Mouse (Mus musculus) stomach, embryonic 16.5 days (tissue): ENCODE results near the gene Uba2. TPM values are rescaled to one million over a fixed set of nuclear protein-coding genes. Genes with fewer than 3 reads are reported as not detected.
A peak's percentile ranks its signal among the peaks of the same experiment; 100 is the strongest.
"Not testable (repeated sequence)": the region's sequence is repeated elsewhere in the genome, so short reads cannot be mapped to it uniquely, and the experiment has no call there.

Experiments
- ATAC-seq: fragments of 200-750 bp; cut with Nextera tagmentation; 2 replicates; pipeline ENCODE4 v1.8.0; 2017; ENCODE audit warnings: moderate number of reproducible peaks, moderate TSS enrichment; ENCODE audit not compliant: insufficient read depth, low FRiP score
- H3K27ac ChIP-seq: fragments of 300-500 bp; sonication (generic); 2 replicates; pipeline ENCODE4 v1.5.1; 2014; ENCODE audit warnings: low read length
- H3K27me3 ChIP-seq: fragments of 300-500 bp; sonication (generic); 2 replicates; pipeline ENCODE4 v1.6.1; 2014; ENCODE audit warnings: low read length, control low read depth, mixed read lengths; ENCODE audit not compliant: control insufficient read depth, insufficient read depth
- H3K36me3 ChIP-seq: fragments of 300-500 bp; sonication (generic); 2 replicates; pipeline ENCODE4 v1.6.1; 2014; ENCODE audit warnings: low read length; ENCODE audit not compliant: control insufficient read depth, insufficient read depth
- H3K4me1 ChIP-seq: fragments of 300-500 bp; sonication (generic); 2 replicates; pipeline ENCODE4 v1.6.1; 2014; ENCODE audit warnings: low read length, control low read depth, mixed read lengths; ENCODE audit not compliant: control insufficient read depth, insufficient read depth
- H3K4me2 ChIP-seq: fragments of 300-500 bp; sonication (generic); 2 replicates; pipeline ENCODE4 v1.6.1; 2014; ENCODE audit warnings: low read depth, low read length, mixed read lengths
- H3K4me3 ChIP-seq: fragments of 300-500 bp; sonication (generic); replicated peaks from 2 replicates; pipeline ENCODE4 v1.5.1; 2014; ENCODE audit warnings: mild to moderate bottlenecking, low read length
- H3K9ac ChIP-seq: fragments of 300-500 bp; sonication (generic); 2 replicates; pipeline ENCODE4 v1.6.1; 2014; ENCODE audit warnings: low read length
- H3K9me3 ChIP-seq: fragments of 300-500 bp; sonication (generic); replicated peaks from 2 replicates; pipeline ENCODE4 v1.6.1; 2016; ENCODE audit warnings: low read length, control low read depth; ENCODE audit not compliant: control insufficient read depth
- WGBS: fragments of 180-500 bp; shearing (Covaris S2); extraction: QIAGEN DNeasy Blood & Tissue Kit; methylation state at CpG from one replicate; pipeline ENCODE4 v1.1.7; 2014; 5-methylcytosine and 5-hydroxymethylcytosine counted together
- polyA plus RNA-seq: library from polyadenylated mRNA; unstranded; fragments of >200 nt; fragmentation: Nextera tagmentation; extraction: Ambion mirVana; gene quantifications from 2 replicates; pipeline ENCODE4 v1.2.1, GENCODE M21; 2015

The Uba2 gene
- polyA plus RNA-seq, 1 experiment from 2014 or later: 165 TPM

- ATAC-seq: no peak
- no peaks in the 10 kb centered on the region for H3K27me3 ChIP-seq
- no peak overlapping the region for H3K4me3 ChIP-seq
- no peak overlapping the region for H3K27ac ChIP-seq
- 0 out of 2 replicates have a peak, but pooled peaks cover under 1% of the 10 kb centered on the region for H3K4me1 ChIP-seq
- H3K9ac ChIP-seq: no peak overlapping the region
- 98% methylated on average over 2 of the region's 2 CpGs for WGBS
- H3K9me3 ChIP-seq: no peaks in the 10 kb centered on the region
- no peak overlapping the region for H3K4me2 ChIP-seq
- peaks cover 36% of the 10 kb centered on the region for H3K36me3 ChIP-seq
Measured at GRCm38 (mm10) chr7:34200829-34201228, 31.4 kb upstream of the Uba2 start.

DNA sequence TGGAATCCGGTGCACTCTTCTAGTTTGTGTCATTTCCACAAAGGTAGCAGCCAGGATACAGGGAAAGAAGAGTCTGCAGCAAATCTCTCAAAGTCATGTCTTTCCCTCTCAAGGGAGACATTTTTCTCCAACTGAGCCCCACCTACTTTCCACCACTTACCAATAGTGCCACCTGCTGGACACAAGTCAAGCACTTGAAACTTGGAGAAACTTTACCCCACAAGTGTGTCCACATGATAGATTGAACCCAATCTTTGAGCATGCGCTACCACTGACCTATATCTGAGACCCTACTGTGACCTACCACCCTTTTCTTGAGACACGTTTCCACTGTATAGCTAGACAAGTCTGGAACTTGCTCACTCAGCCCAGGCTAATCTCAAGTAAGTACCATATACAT lies 28.9 kb upstream of the Uba2 start:
- Histone ChIP-seq H3K4me2 (no peak overlapping the region), H3K27ac (no peak overlapping the region), H3K4me1 (peaks cover 2% of the 10 kb centered on the region; the same call in 1 of the 2 replicates), H3K4me3 (no peak overlapping the region), H3K27me3 (no peaks in the 10 kb centered on the region), H3K9ac (no peak overlapping the region), H3K36me3 (peaks cover 24% of the 10 kb centered on the region), H3K9me3 (no peaks in the 10 kb centered on the region)
- no peak for ATAC-seq
- WGBS: 42% methylated on average over 3 of the region's 3 CpGs

DNA sequence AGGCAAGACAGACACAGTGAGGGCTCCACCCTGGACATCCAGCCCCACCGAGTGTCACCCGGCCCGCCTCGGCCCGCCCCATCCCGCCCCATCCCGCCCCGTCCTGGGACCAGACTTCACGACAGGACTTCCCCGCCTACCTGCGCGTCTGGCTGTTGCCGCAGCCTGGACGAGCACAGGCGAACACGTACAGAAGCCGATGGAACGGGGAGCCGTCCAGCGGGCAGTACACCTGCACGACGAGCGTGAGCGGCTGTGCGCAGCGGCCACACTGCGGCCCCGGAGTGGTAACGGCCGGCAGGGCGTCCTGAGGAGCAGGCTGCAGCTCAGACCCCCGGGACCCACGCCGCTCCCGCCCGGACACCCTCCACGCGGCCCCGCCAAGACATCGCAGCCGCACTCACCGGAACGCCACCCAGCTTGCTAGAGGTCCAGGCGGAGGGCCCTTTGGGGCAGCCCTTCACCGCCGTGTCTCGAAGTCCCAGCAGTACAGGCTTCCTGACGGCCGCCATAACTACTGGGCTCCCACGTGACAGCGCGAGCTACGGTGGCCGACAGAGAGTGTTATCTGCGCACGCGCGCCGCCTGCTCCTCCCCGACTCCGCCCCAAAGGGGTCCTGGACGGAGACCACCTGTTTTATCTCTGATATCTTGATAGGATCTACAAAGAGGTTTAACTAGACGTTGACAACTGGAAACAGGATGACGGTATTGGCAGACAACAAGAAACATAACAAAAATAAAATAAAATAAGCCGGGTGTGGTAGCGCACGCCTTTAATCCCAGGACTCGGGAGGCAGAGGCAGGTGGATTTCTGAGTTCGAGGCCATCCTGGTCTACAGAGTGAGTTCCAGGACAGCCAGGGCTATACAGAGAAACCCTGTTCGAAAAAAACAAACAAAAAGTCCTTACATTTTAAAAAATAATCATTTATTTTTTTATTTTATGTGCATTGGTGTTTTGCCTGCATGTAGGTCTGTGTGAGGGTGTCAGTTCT lies 27.0 kb upstream of the Uba2 start, which contains the start of gene Pdcd2l:
Pdcd2l (minus strand) TSS at position 530 of the 997 bp plus-strand sequence.
- 3% methylated on average over 64 of the region's 70 CpGs for WGBS

DNA sequence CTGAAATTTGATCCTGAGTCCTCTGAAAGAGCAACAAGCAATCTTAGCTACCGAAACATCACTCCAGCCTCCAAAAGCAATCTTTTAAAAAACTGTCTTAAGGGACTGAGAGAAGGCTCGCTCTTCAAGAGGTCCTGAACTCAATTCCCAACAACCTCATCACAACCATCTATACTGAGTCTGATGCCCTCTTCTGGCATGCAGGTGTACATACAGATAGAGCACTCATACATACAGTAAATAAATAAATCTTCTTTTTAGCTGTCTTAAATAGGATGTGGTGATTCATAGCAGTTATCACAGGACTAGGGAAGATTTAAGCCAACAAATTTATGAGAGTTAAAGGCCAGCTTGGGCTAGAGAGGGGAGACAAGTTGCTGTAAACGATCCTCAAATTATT lies 26.2 kb upstream of the Uba2 start:
- peak; percentile 27; the same call in 1 of the 2 replicates for ATAC-seq
- WGBS: 45% methylated on average over 3 of the region's 3 CpGs
- peaks cover 2% of the 10 kb centered on the region; the same call in 1 of the 2 replicates for H3K4me1 ChIP-seq
- H3K27ac ChIP-seq: peak overlapping the region; percentile 80; the same call in 1 of the 2 replicates
- H3K4me2 ChIP-seq: peak overlapping the region; percentile 87
- H3K4me3 ChIP-seq: peak overlapping the region; percentile 96
- H3K27me3 ChIP-seq: no peaks in the 10 kb centered on the region
- peak overlapping the region; percentile 95 for H3K9ac ChIP-seq
- peaks cover 11% of the 10 kb centered on the region for H3K36me3 ChIP-seq
- H3K9me3 ChIP-seq: no peaks in the 10 kb centered on the region

More for the DNA sequence above, 27.0 kb upstream of the Uba2 start, which contains the start of gene Pdcd2l:
- Histone ChIP-seq H3K4me3 (peak within 1 kb of the TSS; percentile 96), H3K4me2 (peak within 1 kb of the TSS; percentile 87), H3K27me3 (no peaks in the 10 kb centered on the region), H3K9me3 (no peaks in the 10 kb centered on the region), H3K36me3 (peaks cover 17% of the 10 kb centered on the region), H3K27ac (peak within 1 kb of the TSS; percentile 80), H3K4me1 (peaks cover 2% of the 10 kb centered on the region; the same call in 1 of the 2 replicates), H3K9ac (peak within 1 kb of the TSS; percentile 95)
- ATAC-seq: peak; percentile 94

GRCm38 (mm10) chr7:34192825-34193224 lies 23.4 kb upstream of the Uba2 start:
- Histone ChIP-seq H3K36me3 (peaks cover 19% of the 10 kb centered on the region), H3K4me3 (no peak overlapping the region), H3K27ac (no peak overlapping the region), H3K9ac (no peak overlapping the region), H3K4me1 (peaks cover 2% of the 10 kb centered on the region; the same call in 1 of the 2 replicates), H3K4me2 (no peak overlapping the region), H3K27me3 (no peaks in the 10 kb centered on the region), H3K9me3 (no peaks in the 10 kb centered on the region)
- 92% methylated on average over 6 of the region's 6 CpGs for WGBS
- ATAC-seq: no peak

DNA sequence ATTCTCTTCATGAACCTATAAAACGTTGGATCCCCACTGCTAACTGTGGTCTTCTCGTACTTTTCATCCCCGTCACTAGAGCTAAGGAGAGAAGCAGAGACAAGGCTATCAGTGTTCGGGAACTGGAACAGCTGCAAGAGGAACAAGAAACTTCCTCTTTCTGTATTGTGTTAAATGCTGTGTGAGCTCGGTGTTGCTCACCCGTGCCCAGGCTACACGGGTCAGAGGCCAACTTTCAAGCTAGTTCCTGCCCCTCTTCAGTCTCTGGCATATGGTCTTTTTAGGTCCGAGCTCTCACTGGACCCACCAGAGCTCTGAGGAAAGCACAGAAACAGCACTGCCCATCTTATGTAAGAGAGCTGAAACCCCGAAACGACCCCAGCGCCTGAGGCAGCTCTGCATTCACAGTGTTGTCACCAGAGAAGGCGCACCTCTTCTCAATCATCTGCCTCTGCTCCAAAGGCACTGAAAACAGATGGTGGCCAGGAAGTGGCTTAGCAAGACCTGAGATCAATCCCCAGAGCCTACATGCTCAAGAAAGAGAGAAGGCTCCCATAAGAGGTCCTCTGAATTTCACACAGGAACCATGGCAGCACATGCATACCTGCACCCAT lies 20.1 kb upstream of the Uba2 start:
- H3K4me2 ChIP-seq: no peak overlapping the region
- no peaks in the 10 kb centered on the region for H3K4me1 ChIP-seq
- H3K4me3 ChIP-seq: no peak overlapping the region
- WGBS: 82% methylated on average over 12 of the region's 12 CpGs
- H3K36me3 ChIP-seq: peaks cover 40% of the 10 kb centered on the region
- H3K9me3 ChIP-seq: no peaks in the 10 kb centered on the region
- H3K27me3 ChIP-seq: no peaks in the 10 kb centered on the region
- no peak for ATAC-seq
- H3K27ac ChIP-seq: no peak overlapping the region
- H3K9ac ChIP-seq: no peak overlapping the region

DNA sequence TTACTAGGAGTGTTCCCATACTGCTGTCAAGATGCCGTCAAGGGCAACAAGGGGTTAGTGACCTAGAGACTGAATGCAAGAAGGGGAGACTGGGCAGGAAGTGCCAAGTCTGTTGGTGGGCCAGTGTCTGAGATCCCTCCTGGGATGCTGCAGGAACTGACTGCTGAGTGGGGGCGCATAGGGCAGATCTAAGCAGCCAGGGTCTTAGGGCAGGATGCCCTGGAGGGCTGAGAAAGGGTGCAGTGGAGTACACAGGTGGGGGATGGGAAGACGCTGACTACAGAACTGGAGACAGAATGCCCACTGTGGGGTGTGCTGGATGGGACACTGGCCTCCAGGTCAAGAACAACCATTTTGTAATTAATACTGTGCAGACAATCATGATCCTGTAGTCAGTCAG lies 14.4 kb upstream of the Uba2 start:
- Histone ChIP-seq H3K9ac (no peak overlapping the region), H3K27me3 (no peaks in the 10 kb centered on the region), H3K36me3 (peaks cover 34% of the 10 kb centered on the region), H3K4me1 (no peaks in the 10 kb centered on the region), H3K4me2 (no peak overlapping the region), H3K27ac (peak overlapping the region; percentile 57; the same call in 1 of the 2 replicates), H3K4me3 (no peak overlapping the region), H3K9me3 (no peaks in the 10 kb centered on the region)
- ATAC-seq: 0 out of 2 replicates have a peak, but pooled peaks have one; percentile 21
- WGBS: 76% methylated on average over 3 of the region's 3 CpGs

DNA sequence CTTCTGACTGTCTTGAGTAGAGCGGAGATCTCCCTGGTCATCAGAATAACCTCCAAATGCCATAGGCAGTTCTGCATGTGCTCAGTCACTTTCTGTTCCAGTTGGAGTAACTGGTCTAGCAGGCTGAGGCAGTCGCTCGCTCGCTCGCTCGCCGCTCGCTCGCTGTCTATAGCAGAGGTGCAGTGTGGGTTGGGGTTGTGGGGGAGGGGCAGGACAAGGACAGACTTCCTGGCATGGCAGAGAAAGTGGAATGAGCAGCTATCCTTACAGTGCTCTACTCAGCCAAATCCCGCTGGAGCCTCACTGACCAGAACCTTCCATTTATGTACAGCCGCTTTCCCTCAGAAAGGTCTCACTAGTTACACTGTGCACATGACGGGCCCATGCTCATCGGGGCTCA lies 14.0 kb upstream of the Uba2 start:
- Histone ChIP-seq H3K4me1 (no peaks in the 10 kb centered on the region), H3K4me3 (no peak overlapping the region), H3K36me3 (peaks cover 31% of the 10 kb centered on the region), H3K4me2 (no peak overlapping the region), H3K9me3 (no peaks in the 10 kb centered on the region), H3K27ac (peak overlapping the region; percentile 57), H3K9ac (no peak overlapping the region), H3K27me3 (no peaks in the 10 kb centered on the region)
- WGBS: 80% methylated on average over 13 of the region's 13 CpGs
- ATAC-seq: peak; percentile 62; the same call in 1 of the 2 replicates

DNA sequence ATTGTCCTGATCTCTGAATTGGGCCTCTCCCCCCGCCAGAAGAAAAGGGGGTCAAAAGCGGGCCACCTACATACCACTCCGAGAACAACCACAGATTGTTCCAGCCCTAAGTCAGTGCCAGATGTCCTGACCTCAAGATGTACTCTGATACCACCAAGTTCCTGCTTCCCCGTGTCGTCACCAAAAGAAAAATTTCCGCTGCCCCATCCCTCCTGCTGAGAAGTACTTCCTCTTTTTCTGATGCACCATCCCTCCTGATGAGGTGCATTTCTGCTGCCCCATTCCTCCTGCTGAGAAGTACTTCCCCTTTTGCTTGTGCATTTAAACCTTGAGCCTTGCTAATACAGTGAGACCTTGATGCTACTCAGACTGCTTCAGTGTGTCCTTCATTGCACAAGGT lies 6.8 kb upstream of the Uba2 start:
- not testable (repeated sequence) for H3K9me3 ChIP-seq, H3K27me3 ChIP-seq, H3K9ac ChIP-seq, H3K36me3 ChIP-seq, H3K27ac ChIP-seq, ATAC-seq, H3K4me1 ChIP-seq, H3K4me2 ChIP-seq, H3K4me3 ChIP-seq
- WGBS: 80% methylated on average over 6 of the region's 6 CpGs
